Mouse (Mus musculus) kidney, embryonic 14.5 days (tissue): ENCODE results near the gene Hic2. TPM values are rescaled to one million over a fixed set of nuclear protein-coding genes. Genes with fewer than 3 reads are reported as not detected.

Experiments used
- ATAC-seq: fragments of 200-750 bp; cut with Nextera tagmentation; 2 replicates; pipeline ENCODE4 v1.8.0; 2017; ENCODE audit warnings: moderate number of reproducible peaks, mild to moderate bottlenecking, moderate TSS enrichment, moderate library complexity; ENCODE audit not compliant: low FRiP score, low TSS enrichment
- H3K27ac ChIP-seq: fragments of 300-500 bp; sonication (generic); 2 replicates; pipeline ENCODE4 v1.5.1; 2014; ENCODE audit warnings: low read depth, mild to moderate bottlenecking, low read length, moderate library complexity, mixed read lengths
- H3K27me3 ChIP-seq: fragments of 300-500 bp; sonication (generic); 2 replicates; pipeline ENCODE4 v1.6.1; 2014; ENCODE audit warnings: mild to moderate bottlenecking, low read length; ENCODE audit not compliant: control insufficient read depth, insufficient read depth
- H3K36me3 ChIP-seq: fragments of 300-500 bp; sonication (generic); 2 replicates; pipeline ENCODE4 v1.6.1; 2014; ENCODE audit warnings: low read length, mixed read lengths; ENCODE audit not compliant: control insufficient read depth, insufficient read depth
- H3K4me1 ChIP-seq: fragments of 300-500 bp; sonication (generic); 2 replicates; pipeline ENCODE4 v1.6.1; 2014; ENCODE audit warnings: low read length, mixed read lengths; ENCODE audit not compliant: control insufficient read depth, insufficient read depth
- H3K4me2 ChIP-seq: fragments of 300-500 bp; sonication (generic); replicated peaks from 2 replicates; pipeline ENCODE4 v1.6.1; 2014; ENCODE audit warnings: low read depth, mild to moderate bottlenecking, low read length
- H3K4me3 ChIP-seq: fragments of 300-500 bp; sonication (generic); 2 replicates; pipeline ENCODE4 v1.5.1; 2014; ENCODE audit warnings: mild to moderate bottlenecking, low read length
- H3K9ac ChIP-seq: fragments of 300-500 bp; sonication (generic); 2 replicates; pipeline ENCODE4 v1.6.1; 2014; ENCODE audit warnings: low read depth, mild to moderate bottlenecking, low read length, moderate library complexity
- H3K9me3 ChIP-seq: fragments of 300-500 bp; sonication (generic); 2 replicates; pipeline ENCODE4 v1.6.1; 2016; ENCODE audit warnings: low read length; ENCODE audit not compliant: control insufficient read depth
- WGBS: fragments of 180-500 bp; shearing (Covaris S2); extraction: QIAGEN DNeasy Blood & Tissue Kit; methylation state at CpG from one replicate; pipeline ENCODE4 v1.1.7; 2014; 5-methylcytosine and 5-hydroxymethylcytosine counted together
- polyA plus RNA-seq: library from polyadenylated mRNA; unstranded; fragments of >200 nt; fragmentation: Nextera tagmentation; extraction: Ambion mirVana; gene quantifications from 2 replicates; pipeline ENCODE4 v1.2.1, GENCODE M21; 2014

Gene Hic2
- polyA plus RNA-seq, 1 experiment from 2014 or later, result 4.3 TPM

- Histone ChIP-seq H3K4me3 (no peak overlapping the region), H3K27ac (no peak overlapping the region), H3K9ac (no peak overlapping the region), H3K4me1 (peaks cover 18% of the 10 kb centered on the region), H3K4me2 (no peak overlapping the region), H3K36me3 (peaks cover 42% of the 10 kb centered on the region), H3K27me3 (peaks cover 11% of the 10 kb centered on the region), H3K9me3 (no peaks in the 10 kb centered on the region)
- no peak for ATAC-seq
- 93% methylated on average over 11 of the region's 11 CpGs for WGBS
Measured at GRCm38 (mm10) chr16:17280471-17280870, 47.1 kb downstream of the Hic2 start.

- Histone ChIP-seq H3K36me3 (peaks cover 52% of the 10 kb centered on the region), H3K4me3 (no peak overlapping the region), H3K9me3 (no peaks in the 10 kb centered on the region), H3K27ac (no peak overlapping the region), H3K4me2 (no peak overlapping the region), H3K27me3 (no peaks in the 10 kb centered on the region; the same call in 1 of the 2 replicates), H3K9ac (no peak overlapping the region), H3K4me1 (0 out of 2 replicates have a peak, but pooled peaks cover under 1% of the 10 kb centered on the region)
- no peak for ATAC-seq
- WGBS, result 80% methylated on average over 6 of the region's 6 CpGs
Measured at GRCm38 (mm10) chr16:17283151-17283550, 49.8 kb downstream of the Hic2 start.

GRCm38 (mm10) chr16:17287103-17287502 is 53.7 kb downstream of the Hic2 start:
- no peak for ATAC-seq
- Histone ChIP-seq H3K4me1 (no peaks in the 10 kb centered on the region), H3K9ac (no peak overlapping the region), H3K27me3 (no peaks in the 10 kb centered on the region), H3K4me2 (no peak overlapping the region), H3K4me3 (no peak overlapping the region), H3K36me3 (peaks cover 46% of the 10 kb centered on the region), H3K27ac (no peak overlapping the region), H3K9me3 (no peaks in the 10 kb centered on the region)
- 94% methylated on average over 2 of the region's 2 CpGs for WGBS

GRCm38 (mm10) chr16:17291016-17291415 is 57.6 kb downstream of the Hic2 start:
- Histone ChIP-seq H3K4me1 (no peaks in the 10 kb centered on the region), H3K4me2 (no peak overlapping the region), H3K27me3 (no peaks in the 10 kb centered on the region), H3K36me3 (peaks cover 34% of the 10 kb centered on the region; the same call in 1 of the 2 replicates), H3K27ac (no peak overlapping the region), H3K4me3 (no peak overlapping the region), H3K9ac (no peak overlapping the region), H3K9me3 (no peaks in the 10 kb centered on the region)
- no peak for ATAC-seq
- 88% methylated on average over 2 of the region's 2 CpGs for WGBS

- Histone ChIP-seq H3K4me1 (no peaks in the 10 kb centered on the region), H3K4me3 (no peak overlapping the region), H3K9me3 (no peaks in the 10 kb centered on the region), H3K27ac (no peak overlapping the region), H3K27me3 (no peaks in the 10 kb centered on the region), H3K9ac (no peak overlapping the region), H3K36me3 (peaks cover 45% of the 10 kb centered on the region; the same call in 1 of the 2 replicates), H3K4me2 (no peak overlapping the region)
- ATAC-seq, result no peak
- 5% methylated on average over 2 of the region's 2 CpGs for WGBS
Measured at GRCm38 (mm10) chr16:17292751-17293150, 59.4 kb downstream of the Hic2 start.

GRCm38 (mm10) chr16:17300818-17301217 is 67.4 kb downstream of the Hic2 start:
- Histone ChIP-seq H3K36me3 (peaks cover 62% of the 10 kb centered on the region), H3K9ac (no peak overlapping the region), H3K27ac (no peak overlapping the region), H3K27me3 (no peaks in the 10 kb centered on the region), H3K4me2 (no peak overlapping the region), H3K4me3 (no peak overlapping the region), H3K4me1 (no peaks in the 10 kb centered on the region), H3K9me3 (no peaks in the 10 kb centered on the region)
- no peak for ATAC-seq
- WGBS, result 89% methylated on average over 3 of the region's 3 CpGs

- H3K4me1 ChIP-seq, result no peaks in the 10 kb centered on the region
- no peak overlapping the region for H3K9ac ChIP-seq
- ATAC-seq, result no peak
- no peak overlapping the region for H3K4me3 ChIP-seq
- no peaks in the 10 kb centered on the region for H3K27me3 ChIP-seq
- 82% methylated on average over 5 of the region's 5 CpGs for WGBS
- H3K4me2 ChIP-seq, result no peak overlapping the region
- H3K9me3 ChIP-seq, result no peaks in the 10 kb centered on the region
- H3K27ac ChIP-seq, result no peak overlapping the region
- peaks cover 58% of the 10 kb centered on the region for H3K36me3 ChIP-seq
Measured at GRCm38 (mm10) chr16:17303521-17304245, 70.3 kb downstream of the Hic2 start.

GRCm38 (mm10) chr16:17307461-17307860 is 74.1 kb downstream of the Hic2 start:
- H3K27ac ChIP-seq, result no peak overlapping the region
- 88% methylated on average over 5 of the region's 5 CpGs for WGBS
- no peak overlapping the region for H3K4me2 ChIP-seq
- no peak overlapping the region for H3K4me3 ChIP-seq
- no peaks in the 10 kb centered on the region for H3K4me1 ChIP-seq
- H3K36me3 ChIP-seq, result peaks cover 53% of the 10 kb centered on the region
- no peak overlapping the region for H3K9ac ChIP-seq
- ATAC-seq, result no peak
- H3K9me3 ChIP-seq, result no peaks in the 10 kb centered on the region
- no peaks in the 10 kb centered on the region for H3K27me3 ChIP-seq

- no peak for ATAC-seq
- Histone ChIP-seq H3K4me3 (no peak overlapping the region), H3K27ac (no peak overlapping the region), H3K4me1 (no peaks in the 10 kb centered on the region), H3K36me3 (peaks cover 52% of the 10 kb centered on the region), H3K9ac (no peak overlapping the region), H3K9me3 (no peaks in the 10 kb centered on the region), H3K4me2 (no peak overlapping the region), H3K27me3 (no peaks in the 10 kb centered on the region)
- WGBS, result 88% methylated on average over 10 of the region's 10 CpGs
Measured at GRCm38 (mm10) chr16:17309036-17309435, 75.7 kb downstream of the Hic2 start.
